Comparison of ENCODE assay signal across 19 mouse cellular contexts in the genomic region with DNA sequence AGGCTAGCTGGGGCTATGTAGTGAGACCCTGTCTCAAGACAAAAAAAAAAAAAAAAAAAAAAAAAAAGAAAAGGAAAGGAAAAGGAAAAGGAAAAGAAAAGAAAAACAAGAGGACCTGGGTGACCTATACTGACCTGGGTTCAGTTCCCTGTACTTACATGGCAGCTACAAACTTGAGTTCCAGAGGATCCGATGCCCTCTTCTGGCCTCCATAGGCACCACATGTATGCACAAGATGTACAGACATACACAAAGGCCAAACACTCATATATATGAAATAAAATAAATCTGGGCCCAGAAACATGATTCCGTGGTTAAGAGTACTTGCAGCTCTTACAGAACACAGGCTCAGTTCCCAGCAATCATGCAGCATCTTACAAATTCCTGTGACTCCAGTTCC. TPM values are rescaled to one million over a fixed set of nuclear protein-coding genes. Genes with fewer than 3 reads are reported as not detected.
A peak's percentile ranks its signal among the peaks of the same experiment; 100 is the strongest.
DNase-seq lines count a peak whose midpoint lies in the region; ATAC-seq and TF ChIP-seq lines count a peak whose summit lies in the region.
"Had no signal": no experiment of that assay in that cellular context is flagged by ENCODE, and none has a peak within 500 bp of the region (broad histone marks: within the 10 kb centered on the region; RNA-seq: fewer than 3 reads in every experiment).

No protein-coding gene starts in this region.

- no peaks in the 10 kb centered on the region for H3K4me1 ChIP-seq in intestine, postnatal 0 days (replicated peaks; ENCODE audit: control insufficient read depth, insufficient read depth, low read length)
- H3K4me1 ChIP-seq in intestine, embryonic 15.5 days (replicated peaks) = no peaks in the 10 kb centered on the region
- no peaks in the 10 kb centered on the region for H3K4me1 ChIP-seq in midbrain, embryonic 14.5 days (ENCODE audit: control insufficient read depth, insufficient read depth, low read length)
- no peaks in the 10 kb centered on the region for H3K4me1 ChIP-seq in midbrain, embryonic 11.5 days (ENCODE audit: control insufficient read depth, insufficient read depth, low read length)
- H3K4me1 ChIP-seq: embryonic facial prominence, embryonic 12.5 days; heart, embryonic 15.5 days; limb, embryonic 15.5 days; midbrain, embryonic 10.5 days; neural tube, embryonic 13.5 days; stomach, embryonic 15.5 days had no signal

- WGBS in intestine, postnatal 0 days = 90% methylated on average over 2 of the region's 2 CpGs
- 96% methylated on average over 2 of the region's 2 CpGs for WGBS in intestine, embryonic 15.5 days
- 90% methylated on average over 2 of the region's 2 CpGs for WGBS in midbrain, embryonic 14.5 days
- WGBS in midbrain, embryonic 11.5 days = 92% methylated on average over 2 of the region's 2 CpGs

- DNase-seq in midbrain, embryonic 14.5 days = peak; percentile 13
- DNase-seq in midbrain, embryonic 11.5 days (ENCODE audit: low spot score, missing footprints) = no peak
- DNase-seq in ES-CJ7 (ENCODE audit: low read depth, low spot score) = peak; percentile 54
- no peak for DNase-seq in layer of hippocampus, adult 8-10 months (ENCODE audit: low spot score in 2 of 2)
- DNase-seq in right cerebral cortex, postnatal 10 days (ENCODE audit: low spot score in 2 of 2) = no peak
- DNase-seq: adrenal gland, postnatal 10 days; gastrocnemius, postnatal 14 days; kidney, postnatal 10 days; right cerebral cortex, postnatal 25 days had no signal

- peak; percentile 56 for TF ChIP-seq CTCF in intestine, postnatal 0 days (IDR thresholded peaks at IDR 0.05; ENCODE audit: low read depth)

- peaks cover 95% of the 10 kb centered on the region for H3K36me3 ChIP-seq in intestine, postnatal 0 days (ENCODE audit: control insufficient read depth, insufficient read depth)
- peaks cover 81% of the 10 kb centered on the region for H3K36me3 ChIP-seq in intestine, embryonic 15.5 days
- peaks cover 100% of the 10 kb centered on the region for H3K36me3 ChIP-seq in midbrain, embryonic 14.5 days (ENCODE audit: control insufficient read depth, insufficient read depth, low read length)
- peaks cover 67% of the 10 kb centered on the region for H3K36me3 ChIP-seq in midbrain, embryonic 11.5 days (ENCODE audit: control insufficient read depth, insufficient read depth, low read length)

- H3K27me3 ChIP-seq in intestine, postnatal 0 days (replicated peaks; ENCODE audit: control insufficient read depth, insufficient read depth, low read length) = no peaks in the 10 kb centered on the region
- H3K27me3 ChIP-seq in intestine, embryonic 15.5 days (replicated peaks) = no peaks in the 10 kb centered on the region
- no peaks in the 10 kb centered on the region for H3K27me3 ChIP-seq in midbrain, embryonic 14.5 days (ENCODE audit: control insufficient read depth, insufficient read depth, low read length)
- no peaks in the 10 kb centered on the region for H3K27me3 ChIP-seq in midbrain, embryonic 11.5 days (ENCODE audit: control insufficient read depth, insufficient read depth, low read length)
- H3K27me3 ChIP-seq: embryonic facial prominence, embryonic 12.5 days; heart, embryonic 15.5 days; limb, embryonic 15.5 days; neural tube, embryonic 13.5 days; stomach, embryonic 15.5 days had no signal

- ATAC-seq in intestine, postnatal 0 days = no peak
- no peak for ATAC-seq in intestine, embryonic 15.5 days
- no peak for ATAC-seq in midbrain, embryonic 14.5 days (ENCODE audit: low FRiP score, low TSS enrichment)
- no peak for ATAC-seq in midbrain, embryonic 11.5 days (ENCODE audit: low FRiP score)
- 0 out of 2 replicates have a peak, but pooled peaks have one; percentile 40 for ATAC-seq in megakaryocyte, adult 5-6 weeks (ENCODE audit: poor library complexity, severe bottlenecking)
- ATAC-seq: hindbrain, embryonic 16.5 days had no signal

- H3K4me2 ChIP-seq in intestine, postnatal 0 days (replicated peaks; ENCODE audit: low read depth) = no peak overlapping the region
- no peak overlapping the region for H3K4me2 ChIP-seq in intestine, embryonic 15.5 days (replicated peaks)
- no peak overlapping the region for H3K4me2 ChIP-seq in midbrain, embryonic 14.5 days (ENCODE audit: low read length)
- no peak overlapping the region for H3K4me2 ChIP-seq in midbrain, embryonic 11.5 days
- H3K4me2 ChIP-seq: embryonic facial prominence, embryonic 12.5 days; heart, embryonic 15.5 days; limb, embryonic 15.5 days; neural tube, embryonic 13.5 days; stomach, embryonic 15.5 days had no signal

- H3K27ac ChIP-seq in intestine, postnatal 0 days (ENCODE audit: low read depth, low read length) = no peak overlapping the region
- H3K27ac ChIP-seq in intestine, embryonic 15.5 days = no peak overlapping the region
- no peak overlapping the region for H3K27ac ChIP-seq in midbrain, embryonic 14.5 days (replicated peaks; ENCODE audit: low read depth, low read length)
- H3K27ac ChIP-seq in midbrain, embryonic 11.5 days (ENCODE audit: low read depth, low read length) = no peak overlapping the region
- H3K27ac ChIP-seq: embryonic facial prominence, embryonic 12.5 days; heart, embryonic 15.5 days; limb, embryonic 15.5 days; midbrain, embryonic 10.5 days; neural tube, embryonic 13.5 days; stomach, embryonic 15.5 days had no signal

- H3K4me3 ChIP-seq in intestine, postnatal 0 days (ENCODE audit: low read depth, low read length) = no peak overlapping the region
- H3K4me3 ChIP-seq in intestine, embryonic 15.5 days (replicated peaks) = no peak overlapping the region
- H3K4me3 ChIP-seq in midbrain, embryonic 14.5 days (replicated peaks; ENCODE audit: low read depth, low read length) = no peak overlapping the region
- no peak overlapping the region for H3K4me3 ChIP-seq in midbrain, embryonic 11.5 days (ENCODE audit: low read depth, low read length)
- H3K4me3 ChIP-seq: embryonic facial prominence, embryonic 12.5 days; heart, embryonic 15.5 days; limb, embryonic 15.5 days; midbrain, embryonic 10.5 days; neural tube, embryonic 13.5 days; stomach, embryonic 15.5 days had no signal

- no peaks in the 10 kb centered on the region for H3K9me3 ChIP-seq in intestine, postnatal 0 days (ENCODE audit: control insufficient read depth)
- H3K9me3 ChIP-seq in intestine, embryonic 15.5 days = no peaks in the 10 kb centered on the region
- no peaks in the 10 kb centered on the region for H3K9me3 ChIP-seq in midbrain, embryonic 14.5 days (ENCODE audit: control insufficient read depth, low read length)
- no peaks in the 10 kb centered on the region for H3K9me3 ChIP-seq in midbrain, embryonic 11.5 days (ENCODE audit: control insufficient read depth, low read length)
- H3K9me3 ChIP-seq: embryonic facial prominence, embryonic 12.5 days; heart, embryonic 15.5 days; limb, embryonic 15.5 days; midbrain, embryonic 10.5 days; neural tube, embryonic 13.5 days; stomach, embryonic 15.5 days had no signal

- H3K9ac ChIP-seq in intestine, postnatal 0 days (ENCODE audit: low read depth, low read length) = no peak overlapping the region
- no peak overlapping the region for H3K9ac ChIP-seq in intestine, embryonic 15.5 days
- H3K9ac ChIP-seq in midbrain, embryonic 14.5 days (replicated peaks; ENCODE audit: low read length) = no peak overlapping the region
- no peak overlapping the region for H3K9ac ChIP-seq in midbrain, embryonic 11.5 days (ENCODE audit: low read length)
- H3K9ac ChIP-seq: embryonic facial prominence, embryonic 12.5 days; heart, embryonic 15.5 days; limb, embryonic 15.5 days; neural tube, embryonic 13.5 days; stomach, embryonic 15.5 days had no signal

RNA-seq across cellular contexts. Expression of gene Hnrnpul1, which starts 17.6 kb away (rescaled TPM):
- 32.1 TPM in 2 replicates for polyA plus RNA-seq in intestine, postnatal 0 days (2015; fragmentation: Nextera tagmentation; extraction: Ambion mirVana)
- 43.9 and 51.5 TPM in 2 replicates for polyA plus RNA-seq in intestine, embryonic 15.5 days (2015; fragmentation: Nextera tagmentation; extraction: Ambion mirVana)
- polyA plus RNA-seq in midbrain, embryonic 14.5 days (2014; fragmentation: Nextera tagmentation; extraction: Ambion mirVana) = 52.1 and 61.6 TPM in 2 replicates
- polyA plus RNA-seq in midbrain, embryonic 11.5 days (2014; fragmentation: Nextera tagmentation; extraction: Ambion mirVana) = 69.2 and 74.2 TPM in 2 replicates
- total RNA-seq in megakaryocyte, adult 5-6 weeks (2015) = 134 and 143 TPM in 2 replicates
- total RNA-seq in megakaryocyte, adult 5-6 weeks (2017) = 121 and 148 TPM in 2 replicates
- total RNA-seq in layer of hippocampus, adult 8-10 months (2022) = 100 to 1,000 TPM in 3 of 4 experiments, 10 to 100 TPM in 1; 99.7 to 117 (median 108) TPM

RNA-seq across cellular contexts. Expression of gene Ccdc97, which starts 18.0 kb away (rescaled TPM):
- polyA plus RNA-seq in intestine, postnatal 0 days (2015; fragmentation: Nextera tagmentation; extraction: Ambion mirVana) = 15.9 and 16.5 TPM in 2 replicates
- polyA plus RNA-seq in intestine, embryonic 15.5 days (2015; fragmentation: Nextera tagmentation; extraction: Ambion mirVana) = 18.5 and 19.3 TPM in 2 replicates
- polyA plus RNA-seq in midbrain, embryonic 14.5 days (2014; fragmentation: Nextera tagmentation; extraction: Ambion mirVana) = 38.3 and 47.7 TPM in 2 replicates
- 26.8 and 32.1 TPM in 2 replicates for polyA plus RNA-seq in midbrain, embryonic 11.5 days (2014; fragmentation: Nextera tagmentation; extraction: Ambion mirVana)
- total RNA-seq in megakaryocyte, adult 5-6 weeks (2015) = 30.5 and 30.9 TPM in 2 replicates
- total RNA-seq in megakaryocyte, adult 5-6 weeks (2017) = 18.3 and 22.9 TPM in 2 replicates
- 10 to 100 TPM; 60.6 to 64.6 (median 62.8) TPM for total RNA-seq in layer of hippocampus, adult 8-10 months (2022)

RNA-seq across cellular contexts. Expression of gene Tgfb1, which starts 50.1 kb away (rescaled TPM):
- 1.7 and 2.2 TPM in 2 replicates for polyA plus RNA-seq in intestine, postnatal 0 days (2015; fragmentation: Nextera tagmentation; extraction: Ambion mirVana)
- polyA plus RNA-seq in intestine, embryonic 15.5 days (2015; fragmentation: Nextera tagmentation; extraction: Ambion mirVana) = 2.3 and 2.5 TPM in 2 replicates
- polyA plus RNA-seq in midbrain, embryonic 14.5 days (2014; fragmentation: Nextera tagmentation; extraction: Ambion mirVana) = 0.67 and 1.1 TPM in 2 replicates
- polyA plus RNA-seq in midbrain, embryonic 11.5 days (2014; fragmentation: Nextera tagmentation; extraction: Ambion mirVana) = 0.78 and 1.4 TPM in 2 replicates
- total RNA-seq in megakaryocyte, adult 5-6 weeks (2015) = 281 and 286 TPM in 2 replicates
- total RNA-seq in megakaryocyte, adult 5-6 weeks (2017) = 42.2 and 47.4 TPM in 2 replicates
- total RNA-seq in layer of hippocampus, adult 8-10 months (2022) = 10 to 100 TPM in 2 of 4 experiments, 1 to 10 TPM in 2; 7.2 to 26.4 (median 15.7) TPM

RNA-seq across cellular contexts. Expression of gene Axl, which starts 51.6 kb away (rescaled TPM):
- polyA plus RNA-seq in intestine, postnatal 0 days (2015; fragmentation: Nextera tagmentation; extraction: Ambion mirVana) = 52.1 and 58.8 TPM in 2 replicates
- 69.8 and 71.5 TPM in 2 replicates for polyA plus RNA-seq in intestine, embryonic 15.5 days (2015; fragmentation: Nextera tagmentation; extraction: Ambion mirVana)
- polyA plus RNA-seq in midbrain, embryonic 14.5 days (2014; fragmentation: Nextera tagmentation; extraction: Ambion mirVana) = 9.3 and 20.2 TPM in 2 replicates
- polyA plus RNA-seq in midbrain, embryonic 11.5 days (2014; fragmentation: Nextera tagmentation; extraction: Ambion mirVana) = 17.4 and 21.8 TPM in 2 replicates
- total RNA-seq in megakaryocyte, adult 5-6 weeks (2015) = 7.7 and 8.0 TPM in 2 replicates
- 5.7 and 7.6 TPM in 2 replicates for total RNA-seq in megakaryocyte, adult 5-6 weeks (2017)
- total RNA-seq in layer of hippocampus, adult 8-10 months (2022) = 10 to 100 TPM; 40.7 to 75.5 (median 58.6) TPM

RNA-seq across cellular contexts. Expression of gene B9d2, which starts 56.3 kb away (rescaled TPM):
- 12.4 and 12.6 TPM in 2 replicates for polyA plus RNA-seq in intestine, postnatal 0 days (2015; fragmentation: Nextera tagmentation; extraction: Ambion mirVana)
- polyA plus RNA-seq in intestine, embryonic 15.5 days (2015; fragmentation: Nextera tagmentation; extraction: Ambion mirVana) = 22.4 and 23.7 TPM in 2 replicates
- polyA plus RNA-seq in midbrain, embryonic 14.5 days (2014; fragmentation: Nextera tagmentation; extraction: Ambion mirVana) = 44.3 and 47.9 TPM in 2 replicates
- polyA plus RNA-seq in midbrain, embryonic 11.5 days (2014; fragmentation: Nextera tagmentation; extraction: Ambion mirVana) = 30.7 and 31.1 TPM in 2 replicates
- 24.8 and 32.0 TPM in 2 replicates for total RNA-seq in megakaryocyte, adult 5-6 weeks (2015)
- 26.7 and 44.6 TPM in 2 replicates for total RNA-seq in megakaryocyte, adult 5-6 weeks (2017)
- 10 to 100 TPM; 21.0 to 23.9 (median 21.8) TPM for total RNA-seq in layer of hippocampus, adult 8-10 months (2022)

Comparison
In these comparisons a context has a peak if more than half of its experiments do, and no peak if none do; other contexts are left out.
1. DNase-seq: peak in midbrain, embryonic 14.5 days (single experiment) and ES-CJ7 (single experiment); none in midbrain, embryonic 11.5 days (single experiment), layer of hippocampus, adult 8-10 months (0 of 2) and right cerebral cortex, postnatal 10 days (0 of 2).